Mouse (Mus musculus) cerebellum, postnatal 36 days (tissue): Measurements from ENCODE around the gene Ets2.

Experiments used
- DNase-seq, 2 experiments: peaks; one replicate each; pipeline ENCODE4 v3.0.0; 2021 to 2022; ENCODE audit warnings: mixed read lengths in 2 of 2

The Ets2 gene

DNA sequence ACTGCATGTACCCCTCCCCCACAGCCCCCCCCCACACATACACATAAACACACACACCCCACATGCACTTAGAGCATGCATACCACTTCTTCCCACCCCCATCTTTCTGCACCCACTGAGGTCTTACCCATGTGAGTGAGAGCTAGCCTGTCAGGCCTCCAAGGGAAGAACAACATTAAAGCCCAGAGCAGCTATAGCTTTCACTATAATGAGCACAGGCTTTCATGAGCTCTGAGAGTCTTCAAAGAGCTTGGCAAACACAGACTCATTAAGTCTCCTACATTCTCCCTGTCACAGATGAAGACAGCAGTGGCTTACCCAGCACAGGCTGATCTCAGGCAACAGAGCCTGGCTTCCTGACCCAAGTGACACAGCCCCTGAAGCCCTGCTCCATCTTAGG, 68.5 kb downstream of the Ets2 start:
- DNase-seq, result no peak
